Mouse (Mus musculus): Measurements from ENCODE around the gene Ankrd50.

- TF ChIP-seq EP300 (optimal IDR thresholded peaks at IDR 0.05), result no peak
- TF ChIP-seq CTCF (IDR thresholded peaks at IDR 0.05; ENCODE audit: low read depth), result no peak
These were observed 17.5 kb upstream of the Ankrd50 start for GRCm38 (mm10) chr3:38502156-38502555.
